Mouse (Mus musculus) ES-Bruce4 (cell line): ENCODE data around the gene Secisbp2. TPM values are rescaled to one million over a fixed set of nuclear protein-coding genes. Genes with fewer than 3 reads are reported as not detected.

Source experiments
- H3K27ac ChIP-seq: 2 replicates; pipeline ENCODE4 v1.5.1; 2012; ENCODE audit warnings: low read length, inconsistent platforms; ENCODE audit not compliant: insufficient read depth
- H3K27me3 ChIP-seq: 2 replicates; pipeline ENCODE4 v1.6.1; 2012; ENCODE audit warnings: mild to moderate bottlenecking, low read length, inconsistent platforms; ENCODE audit not compliant: control insufficient read depth, poor library complexity, insufficient read depth, severe bottlenecking
- H3K36me3 ChIP-seq: 2 replicates; pipeline ENCODE4 v1.6.1; 2012; ENCODE audit warnings: inconsistent platforms, mild to moderate bottlenecking, low read length, moderate library complexity; ENCODE audit not compliant: control insufficient read depth, poor library complexity, insufficient read depth, severe bottlenecking
- H3K4me1 ChIP-seq: one replicate; pipeline ENCODE4 v1.8.1; 2011; ENCODE audit warnings: low read length; ENCODE audit not compliant: control insufficient read depth, insufficient read depth
- H3K4me3 ChIP-seq: 2 replicates; pipeline ENCODE4 v1.5.1; 2011; ENCODE audit warnings: low read depth, mild to moderate bottlenecking, low read length
- H3K9ac ChIP-seq: 2 replicates; pipeline ENCODE4 v1.6.1; 2012; ENCODE audit warnings: low read depth, mild to moderate bottlenecking, inconsistent platforms; ENCODE audit not compliant: poor library complexity, severe bottlenecking
- H3K9me3 ChIP-seq: replicated peaks from 2 replicates; pipeline ENCODE4 v1.6.1; 2012; ENCODE audit warnings: mild to moderate bottlenecking, low read length, inconsistent platforms; ENCODE audit not compliant: control insufficient read depth, poor library complexity, insufficient read depth, severe bottlenecking
- CTCF ChIP-seq: IDR thresholded peaks from one replicate; pipeline ENCODE4 v1.8.1; 2011; ENCODE audit warnings: low read depth, low read length
- EP300 ChIP-seq: IDR thresholded peaks from 2 replicates; pipeline ENCODE4 v1.6.1; 2011; ENCODE audit warnings: low read depth, low read length; ENCODE audit not compliant: insufficient read depth
- POLR2A ChIP-seq: IDR thresholded peaks from one replicate; pipeline ENCODE4 v1.8.1; 2011; ENCODE audit warnings: low read length; ENCODE audit not compliant: insufficient read depth
- polyA plus RNA-seq: library from polyadenylated mRNA; stranded (reverse); fragments of >200 nt; gene quantifications from 2 replicates; pipeline ENCODE4 v1.2.4, GENCODE M21; 2011; ENCODE audit warnings: low read depth; ENCODE audit not compliant: missing spikeins, insufficient read depth, insufficient read length

Secisbp2 gene
- 21.1 and 25.5 TPM in 2 replicates for polyA plus RNA-seq

GRCm38 (mm10) chr13:51651408-51652064 lies at the start of gene Secisbp2:
Secisbp2 (plus strand) TSS chr13:51651697.
- H3K9me3 ChIP-seq: no peaks in the 10 kb centered on the region
- TF ChIP-seq POLR2A: no peak
- TF ChIP-seq CTCF: peak; percentile 83
- TF ChIP-seq EP300: no peak
- no peaks in the 10 kb centered on the region for H3K27me3 ChIP-seq
- peaks cover 51% of the 10 kb centered on the region for H3K36me3 ChIP-seq
- peak within 1 kb of the TSS; percentile 67 for H3K4me3 ChIP-seq
- H3K27ac ChIP-seq: peak within 1 kb of the TSS; percentile 17; the same call in 1 of the 2 replicates
- H3K4me1 ChIP-seq: no peaks in the 10 kb centered on the region
- H3K9ac ChIP-seq: peak within 1 kb of the TSS; percentile 65

GRCm38 (mm10) chr13:51602764-51603163 lies 48.7 kb upstream of the Secisbp2 start:
- no peak for TF ChIP-seq POLR2A
- no peak for TF ChIP-seq EP300
- no peak for TF ChIP-seq CTCF
- H3K36me3 ChIP-seq: no peaks in the 10 kb centered on the region
- peaks cover 2% of the 10 kb centered on the region for H3K4me1 ChIP-seq
- no peak overlapping the region for H3K27ac ChIP-seq
- H3K9me3 ChIP-seq: no peaks in the 10 kb centered on the region
- H3K4me3 ChIP-seq: no peak overlapping the region
- no peak overlapping the region for H3K9ac ChIP-seq
- no peaks in the 10 kb centered on the region for H3K27me3 ChIP-seq

GRCm38 (mm10) chr13:51603221-51603893 lies 48.1 kb upstream of the Secisbp2 start:
- H3K9ac ChIP-seq: no peak overlapping the region
- TF ChIP-seq POLR2A: no peak
- no peak for TF ChIP-seq EP300
- TF ChIP-seq CTCF: no peak
- H3K4me1 ChIP-seq: peaks cover 2% of the 10 kb centered on the region
- H3K27me3 ChIP-seq: no peaks in the 10 kb centered on the region
- no peaks in the 10 kb centered on the region for H3K36me3 ChIP-seq
- no peak overlapping the region for H3K4me3 ChIP-seq
- no peak overlapping the region for H3K27ac ChIP-seq
- no peaks in the 10 kb centered on the region for H3K9me3 ChIP-seq

GRCm38 (mm10) chr13:51603894-51604244 lies 47.6 kb upstream of the Secisbp2 start:
- Histone ChIP-seq H3K4me3 (no peak overlapping the region), H3K27me3 (no peaks in the 10 kb centered on the region), H3K9me3 (no peaks in the 10 kb centered on the region; the same call in 1 of the 2 replicates), H3K36me3 (no peaks in the 10 kb centered on the region), H3K9ac (no peak overlapping the region), H3K4me1 (peaks cover 2% of the 10 kb centered on the region), H3K27ac (no peak overlapping the region)
- TF ChIP-seq POLR2A (no peak), CTCF (no peak), EP300 (no peak)

- TF ChIP-seq POLR2A: no peak
- TF ChIP-seq CTCF: no peak
- no peak for TF ChIP-seq EP300
- no peaks in the 10 kb centered on the region; the same call in 1 of the 2 replicates for H3K9me3 ChIP-seq
- no peaks in the 10 kb centered on the region for H3K27me3 ChIP-seq
- H3K4me1 ChIP-seq: no peaks in the 10 kb centered on the region
- H3K9ac ChIP-seq: no peak overlapping the region
- H3K36me3 ChIP-seq: no peaks in the 10 kb centered on the region
- H3K27ac ChIP-seq: no peak overlapping the region
- H3K4me3 ChIP-seq: no peak overlapping the region
Measured at GRCm38 (mm10) chr13:51609231-51609630, 42.3 kb upstream of the Secisbp2 start.

GRCm38 (mm10) chr13:51611060-51611459 lies 40.4 kb upstream of the Secisbp2 start:
- TF ChIP-seq POLR2A (no peak), CTCF (no peak), EP300 (no peak)
- Histone ChIP-seq H3K4me3 (no peak overlapping the region), H3K9ac (no peak overlapping the region), H3K4me1 (no peaks in the 10 kb centered on the region), H3K9me3 (no peaks in the 10 kb centered on the region; the same call in 1 of the 2 replicates), H3K27me3 (no peaks in the 10 kb centered on the region), H3K36me3 (no peaks in the 10 kb centered on the region), H3K27ac (no peak overlapping the region)
